Mouse (Mus musculus) embryonic facial prominence, embryonic 10.5 days (tissue): ENCODE measurements at regions not wholly inside any gene's neighbourhood (a gene's known extent, or its start where the extent isn't known, plus 50 kb on each side); places are given as distances from the start of the nearest gene placed in this dataset.

ENCODE experiments used
- DNase-seq: peaks from one replicate; pipeline ENCODE4 v3.0.0-alpha.2; 2017; ENCODE audit warnings: low spot score
- H3K27ac ChIP-seq: fragments of 300-500 bp; sonication (generic); replicated peaks from 2 replicates; pipeline ENCODE4 v1.5.1; 2016; ENCODE audit warnings: mild to moderate bottlenecking
- H3K27me3 ChIP-seq: fragments of 300-500 bp; sonication (generic); replicated peaks from 2 replicates; pipeline ENCODE4 v1.6.1; 2016; ENCODE audit warnings: low read depth, mild to moderate bottlenecking; ENCODE audit not compliant: poor library complexity, severe bottlenecking
- H3K36me3 ChIP-seq: fragments of 300-500 bp; sonication (generic); replicated peaks from 2 replicates; pipeline ENCODE4 v1.6.1; 2016; ENCODE audit warnings: mild to moderate bottlenecking, moderate library complexity
- H3K4me1 ChIP-seq: fragments of 300-500 bp; sonication (generic); 2 replicates; pipeline ENCODE4 v1.6.1; 2016
- H3K4me3 ChIP-seq: fragments of 300-500 bp; sonication (generic); 2 replicates; pipeline ENCODE4 v1.5.1; 2016; ENCODE audit warnings: mild to moderate bottlenecking, moderate library complexity
- H3K9me3 ChIP-seq: fragments of 300-500 bp; sonication (generic); 2 replicates; pipeline ENCODE4 v1.6.1; 2016; ENCODE audit warnings: mild to moderate bottlenecking
- WGBS: fragments of 180-500 bp; shearing (Covaris S2); methylation state at CpG from one replicate; pipeline ENCODE4 v1.1.7; 2016; 5-methylcytosine and 5-hydroxymethylcytosine counted together

DNA sequence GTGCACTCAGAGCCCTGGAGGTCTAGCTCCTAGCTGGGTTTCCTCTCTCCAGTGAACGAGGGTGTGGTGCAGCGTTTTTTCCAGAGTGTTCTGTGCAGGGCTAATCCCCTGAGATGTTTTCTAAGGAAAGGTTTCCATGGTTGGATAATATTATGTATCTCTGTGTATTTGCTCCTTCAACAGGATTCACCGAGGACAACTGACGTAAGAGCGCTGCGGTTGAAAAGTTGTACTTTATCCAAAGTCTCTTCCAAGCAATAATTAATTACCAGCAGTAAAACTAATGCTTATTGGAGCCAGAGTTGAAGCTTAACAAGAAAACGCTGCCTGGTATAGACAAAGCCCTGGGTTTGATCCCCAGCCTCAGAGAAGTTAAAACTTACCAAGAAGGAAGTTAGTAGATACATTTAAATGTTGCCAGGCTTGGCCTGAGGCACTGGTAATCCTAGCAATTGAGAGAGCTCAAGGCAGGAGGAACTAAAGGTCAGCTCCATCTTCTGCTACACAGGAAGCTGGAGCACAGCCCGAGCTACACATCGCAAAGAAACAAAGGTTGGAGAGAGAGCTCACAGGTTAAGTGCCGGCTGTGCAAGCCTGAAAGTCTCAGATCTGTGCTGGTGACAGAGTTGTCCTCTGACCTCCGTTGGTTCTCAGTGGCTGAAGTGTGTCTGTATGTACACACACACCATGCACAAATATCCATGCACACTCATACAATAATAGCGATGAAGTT is 51.2 kb upstream of the Rap1b start:
- no peaks in the 10 kb centered on the region for H3K9me3 ChIP-seq
- H3K27ac ChIP-seq = peak overlapping the region; percentile 35; the same call in 1 of the 2 replicates
- WGBS = 68% methylated on average over 12 of the region's 12 CpGs
- H3K4me1 ChIP-seq = peaks cover 22% of the 10 kb centered on the region
- H3K4me3 ChIP-seq = no peak overlapping the region
- no peak for DNase-seq
- no peaks in the 10 kb centered on the region for H3K36me3 ChIP-seq
- H3K27me3 ChIP-seq = no peaks in the 10 kb centered on the region

- WGBS = 79% methylated on average over 5 of the region's 5 CpGs
- no peaks in the 10 kb centered on the region for H3K9me3 ChIP-seq
- no peaks in the 10 kb centered on the region for H3K36me3 ChIP-seq
- no peak overlapping the region for H3K4me3 ChIP-seq
- peaks cover 22% of the 10 kb centered on the region for H3K4me1 ChIP-seq
- H3K27me3 ChIP-seq = no peaks in the 10 kb centered on the region
- no peak overlapping the region for H3K27ac ChIP-seq
- DNase-seq = no peak
Measured at GRCm38 (mm10) chr10:117897766-117898165, 51.9 kb upstream of the Rap1b start.

GRCm38 (mm10) chr10:117898391-117898790 is 52.6 kb upstream of the Rap1b start:
- no peak overlapping the region for H3K27ac ChIP-seq
- no peaks in the 10 kb centered on the region for H3K27me3 ChIP-seq
- H3K4me3 ChIP-seq = no peak overlapping the region
- no peaks in the 10 kb centered on the region for H3K36me3 ChIP-seq
- no peak for DNase-seq
- no peaks in the 10 kb centered on the region for H3K9me3 ChIP-seq
- 91% methylated on average over 3 of the region's 3 CpGs for WGBS
- peaks cover 22% of the 10 kb centered on the region for H3K4me1 ChIP-seq

DNA sequence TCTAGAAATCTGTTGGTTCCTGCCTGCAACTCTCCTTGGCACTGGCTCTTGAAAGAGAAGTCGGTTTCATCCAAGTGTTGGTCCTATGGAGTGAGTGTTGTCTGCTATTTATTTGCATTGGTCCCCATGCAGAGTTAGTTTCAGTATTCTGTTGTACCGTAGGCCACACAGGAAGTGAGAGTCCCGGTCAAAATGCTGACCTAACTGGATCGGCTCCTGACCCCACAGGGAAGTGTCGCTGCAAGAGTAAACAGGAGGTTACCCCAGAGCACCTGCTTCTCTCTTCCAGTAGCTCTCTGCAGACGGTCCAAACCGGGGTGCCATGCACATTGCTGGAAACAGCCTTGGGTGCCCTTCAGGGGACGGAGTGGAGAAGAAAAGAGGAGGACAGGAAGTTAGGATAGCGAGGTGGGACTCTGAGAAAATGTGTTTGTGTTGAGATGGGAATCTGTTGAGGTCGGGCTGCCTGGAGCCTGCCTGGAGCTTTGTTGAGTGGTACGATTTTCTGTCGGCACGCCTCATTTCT is 53.6 kb upstream of the Rap1b start:
- H3K4me1 ChIP-seq = peaks cover 22% of the 10 kb centered on the region
- no peaks in the 10 kb centered on the region for H3K9me3 ChIP-seq
- H3K27ac ChIP-seq = 0 out of 2 replicates have a peak overlapping the region, but pooled peaks have one; percentile 19
- WGBS = 62% methylated on average over 13 of the region's 13 CpGs
- H3K4me3 ChIP-seq = no peak overlapping the region
- no peaks in the 10 kb centered on the region for H3K36me3 ChIP-seq
- DNase-seq = no peak
- H3K27me3 ChIP-seq = no peaks in the 10 kb centered on the region

DNA sequence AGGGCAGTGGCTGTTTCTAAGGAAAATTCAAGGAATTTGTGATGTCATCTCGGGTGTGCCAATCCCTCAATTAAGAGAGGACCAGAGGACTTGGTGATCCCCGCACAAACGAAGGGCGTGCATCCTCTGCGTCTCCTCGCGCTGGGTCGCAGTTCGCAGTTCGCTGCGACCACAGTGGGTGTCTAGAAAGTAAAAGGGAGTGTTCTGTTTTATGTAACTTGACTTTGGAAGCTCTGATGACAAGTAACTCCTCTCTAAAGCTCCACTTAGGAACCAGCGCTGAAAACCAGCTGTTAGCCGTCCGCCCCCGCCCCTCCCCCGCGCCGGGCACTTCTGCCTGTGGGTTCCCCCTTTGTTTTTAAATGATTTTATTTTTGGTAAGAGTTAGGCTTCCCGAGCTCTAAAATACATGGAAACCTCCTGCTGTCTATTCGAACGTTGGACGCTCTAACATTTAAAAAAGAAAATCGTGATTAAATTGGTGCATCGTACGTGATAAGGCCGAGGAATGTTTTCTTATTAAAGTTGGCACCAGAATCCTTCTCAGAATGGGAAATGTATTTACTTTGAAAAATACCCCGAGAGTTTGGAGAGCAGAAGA is 59.9 kb upstream of the Rap1b start:
- 19% methylated on average over 27 of the region's 27 CpGs for WGBS
- Histone ChIP-seq H3K9me3 (no peaks in the 10 kb centered on the region), H3K36me3 (no peaks in the 10 kb centered on the region), H3K27ac (peak overlapping the region; percentile 79), H3K27me3 (no peaks in the 10 kb centered on the region), H3K4me3 (peak overlapping the region; percentile 53), H3K4me1 (peaks cover 21% of the 10 kb centered on the region)
- DNase-seq = peak; percentile 61

- no peaks in the 10 kb centered on the region for H3K36me3 ChIP-seq
- H3K27me3 ChIP-seq = no peaks in the 10 kb centered on the region
- H3K4me1 ChIP-seq = peaks cover 21% of the 10 kb centered on the region
- peak overlapping the region; percentile 53 for H3K4me3 ChIP-seq
- H3K27ac ChIP-seq = peak overlapping the region; percentile 79
- peak; percentile 69 for DNase-seq
- H3K9me3 ChIP-seq = no peaks in the 10 kb centered on the region
- 32% methylated on average over 11 of the region's 11 CpGs for WGBS
Measured at GRCm38 (mm10) chr10:117906267-117906811, 60.5 kb upstream of the Rap1b start.

- Histone ChIP-seq H3K9me3 (no peaks in the 10 kb centered on the region), H3K27ac (no peak overlapping the region), H3K4me3 (no peak overlapping the region), H3K36me3 (no peaks in the 10 kb centered on the region), H3K27me3 (no peaks in the 10 kb centered on the region), H3K4me1 (peaks cover 21% of the 10 kb centered on the region)
- DNase-seq = no peak
- WGBS = 74% methylated on average over 16 of the region's 16 CpGs
Measured at GRCm38 (mm10) chr10:117908079-117908675, 62.3 kb upstream of the Rap1b start.

DNA sequence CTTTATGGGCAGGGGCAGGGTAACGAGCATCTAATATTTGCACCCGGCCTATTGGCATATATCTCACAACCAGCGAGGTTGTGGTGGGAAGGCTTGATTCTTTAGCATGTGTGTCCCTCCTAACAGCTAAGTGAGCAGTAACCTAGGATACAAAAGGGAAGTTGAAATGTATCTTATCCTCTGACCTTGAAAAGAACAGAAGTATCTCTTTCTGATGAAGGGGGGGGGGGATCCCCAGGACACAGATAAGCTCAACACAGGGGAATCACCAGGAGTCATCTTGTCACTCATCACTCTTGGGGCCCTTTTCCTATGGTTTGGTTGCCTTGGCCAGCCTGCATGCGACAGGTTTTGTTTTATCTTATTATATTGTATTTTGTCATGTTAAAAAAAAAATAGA is 63.3 kb upstream of the Rap1b start:
- H3K36me3 ChIP-seq = no peaks in the 10 kb centered on the region
- 83% methylated on average over 4 of the region's 4 CpGs for WGBS
- no peaks in the 10 kb centered on the region for H3K9me3 ChIP-seq
- no peak overlapping the region for H3K27ac ChIP-seq
- H3K4me1 ChIP-seq = peaks cover 21% of the 10 kb centered on the region
- no peak for DNase-seq
- H3K27me3 ChIP-seq = no peaks in the 10 kb centered on the region
- no peak overlapping the region for H3K4me3 ChIP-seq

- no peak for DNase-seq
Measured at GRCm38 (mm10) chr10:117909811-117910239, 64.0 kb upstream of the Rap1b start.

DNA sequence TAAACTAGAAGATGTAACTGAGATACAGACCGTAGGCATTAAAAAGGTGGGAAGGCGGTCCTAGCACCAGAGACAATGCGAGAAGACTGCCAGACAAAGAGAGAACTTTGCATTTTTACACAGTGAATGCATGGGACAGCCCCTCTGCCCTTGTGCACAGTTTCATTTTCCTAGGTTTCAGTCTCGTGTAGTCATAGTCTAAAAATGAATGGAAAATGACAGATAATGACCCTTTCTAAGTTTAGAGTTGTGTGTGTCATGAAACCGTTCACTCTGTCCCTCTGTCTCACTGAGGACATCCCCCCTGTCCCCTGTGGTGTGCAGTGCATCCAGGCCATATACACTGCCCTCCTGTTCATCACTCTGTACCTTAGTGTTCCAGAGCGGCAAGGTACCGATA is 64.6 kb upstream of the Rap1b start:
- no peak overlapping the region for H3K4me3 ChIP-seq
- no peak overlapping the region; the same call in 1 of the 2 replicates for H3K27ac ChIP-seq
- no peak for DNase-seq
- peaks cover 20% of the 10 kb centered on the region for H3K4me1 ChIP-seq
- no peaks in the 10 kb centered on the region for H3K9me3 ChIP-seq
- H3K36me3 ChIP-seq = no peaks in the 10 kb centered on the region
- no peaks in the 10 kb centered on the region for H3K27me3 ChIP-seq
- WGBS = 86% methylated on average over 7 of the region's 7 CpGs

More at GRCm38 (mm10) chr10:117909811-117910239, 64.0 kb upstream of the Rap1b start:
- peaks cover 21% of the 10 kb centered on the region for H3K4me1 ChIP-seq
- H3K9me3 ChIP-seq = no peaks in the 10 kb centered on the region
- H3K27ac ChIP-seq = peak overlapping the region; percentile 65
- WGBS = 60% methylated on average over 11 of the region's 11 CpGs
- H3K4me3 ChIP-seq = no peak overlapping the region
- no peaks in the 10 kb centered on the region for H3K27me3 ChIP-seq
- H3K36me3 ChIP-seq = no peaks in the 10 kb centered on the region

GRCm38 (mm10) chr10:117915011-117915735 is 69.3 kb upstream of the Rap1b start:
- no peaks in the 10 kb centered on the region for H3K9me3 ChIP-seq
- H3K27ac ChIP-seq = no peak overlapping the region
- DNase-seq = no peak
- 88% methylated on average over 4 of the region's 4 CpGs for WGBS
- H3K4me3 ChIP-seq = no peak overlapping the region
- no peaks in the 10 kb centered on the region for H3K27me3 ChIP-seq
- peaks cover 6% of the 10 kb centered on the region for H3K4me1 ChIP-seq
- no peaks in the 10 kb centered on the region for H3K36me3 ChIP-seq

- no peaks in the 10 kb centered on the region for H3K27me3 ChIP-seq
- 58% methylated on average over 7 of the region's 7 CpGs for WGBS
- H3K36me3 ChIP-seq = no peaks in the 10 kb centered on the region
Measured at GRCm38 (mm10) chr10:117916280-117916679, 70.4 kb upstream of the Rap1b start.

More at GRCm38 (mm10) chr10:117916280-117916679, 70.4 kb upstream of the Rap1b start:
- H3K27ac ChIP-seq = no peak overlapping the region
- H3K4me3 ChIP-seq = no peak overlapping the region
- no peak for DNase-seq
- H3K9me3 ChIP-seq = no peaks in the 10 kb centered on the region
- H3K4me1 ChIP-seq = peaks cover 4% of the 10 kb centered on the region; the same call in 1 of the 2 replicates
